Mouse (Mus musculus) ES-E14 (cell line): ENCODE measurements at regions not wholly inside any gene's neighbourhood (a gene's known extent, or its start where the extent isn't known, plus 50 kb on each side); places are given as distances from the start of the nearest gene placed in this dataset.

Experiments used
- CHD2 ChIP-seq: IDR thresholded peaks from 2 replicates; pipeline ENCODE4 v1.6.1; 2014; ENCODE audit warnings: mild to moderate bottlenecking, low read depth, low read length, inconsistent platforms
- ZC3H11A ChIP-seq: IDR thresholded peaks from 2 replicates; pipeline ENCODE4 v1.6.1; 2012; ENCODE audit warnings: low read depth, mild to moderate bottlenecking, inconsistent platforms, low read length, borderline replicate concordance

- TF ChIP-seq ZC3H11A (no peak), CHD2 (no peak)
These were observed 141.3 kb upstream of the Vldlr start for GRCm38 (mm10) chr19:27075019-27075418.
